Mouse (Mus musculus) right cerebral cortex, adult 18-20 months (tissue): ENCODE measurements around the gene Pspc1.

Experiments used
- DNase-seq: peaks from one replicate; pipeline ENCODE4 v3.0.0; 2022; ENCODE audit warnings: mixed read lengths

The Pspc1 gene

DNA sequence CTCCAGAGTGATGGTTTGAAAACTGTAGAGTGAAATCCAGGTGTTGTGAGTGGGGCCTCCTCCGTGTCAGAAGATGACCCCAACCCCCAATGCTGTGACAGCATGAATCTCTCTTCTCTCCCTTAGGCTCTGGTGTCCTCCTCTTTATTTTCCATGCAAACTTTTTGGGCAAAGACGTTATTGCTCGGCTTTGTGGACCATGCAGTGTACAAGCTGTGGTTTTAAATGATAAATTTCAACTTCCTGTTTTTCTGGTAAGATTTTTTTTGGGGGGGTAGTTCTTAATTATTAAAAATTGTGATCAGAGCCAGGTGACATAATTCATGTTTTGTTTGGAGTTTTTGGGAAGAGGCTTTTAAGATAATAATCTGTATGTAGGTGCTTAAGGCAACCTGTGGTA is 82.6 kb downstream of the Pspc1 start:
- no peak for DNase-seq

DNA sequence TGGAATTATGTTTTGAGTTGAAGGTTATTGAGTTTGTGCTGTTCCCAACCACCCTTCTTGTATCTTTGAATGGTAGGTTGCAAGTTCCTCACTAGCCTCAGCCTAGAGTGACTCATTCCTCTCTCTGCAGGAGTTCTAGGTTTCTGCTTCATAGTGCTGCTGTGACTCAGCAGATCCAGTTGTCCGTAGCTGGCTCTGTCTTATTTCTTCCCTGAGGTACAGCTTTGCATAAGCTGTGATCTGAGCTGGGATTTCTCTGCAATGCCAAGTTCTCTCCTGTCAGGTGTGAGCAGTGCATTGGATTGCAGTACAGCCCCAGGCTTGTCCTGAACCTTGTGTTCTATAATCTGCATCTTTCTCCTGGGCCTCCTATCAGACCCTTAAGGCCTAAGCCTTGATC is 88.3 kb downstream of the Pspc1 start:
- DNase-seq: peak; percentile 28

DNA sequence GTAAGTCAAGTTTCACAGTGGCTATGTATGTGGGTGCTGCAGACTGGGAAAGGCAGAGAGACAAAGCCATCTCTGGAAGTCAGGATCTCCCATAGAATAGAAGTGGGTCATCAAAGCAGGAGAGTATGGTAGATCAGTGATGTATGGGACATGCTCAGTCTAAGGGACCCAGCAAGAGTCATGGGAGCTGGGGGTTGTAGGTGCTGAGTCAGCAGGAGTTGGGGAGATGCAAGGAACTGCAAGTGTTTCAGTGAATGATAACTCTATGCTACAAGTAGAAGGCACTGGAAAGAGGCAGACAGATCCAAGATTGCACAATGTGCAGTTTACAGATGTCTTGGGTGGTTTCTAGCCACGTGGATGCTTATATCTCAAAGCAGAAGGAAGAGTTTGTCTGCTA is 89.0 kb downstream of the Pspc1 start:
- DNase-seq: no peak

DNA sequence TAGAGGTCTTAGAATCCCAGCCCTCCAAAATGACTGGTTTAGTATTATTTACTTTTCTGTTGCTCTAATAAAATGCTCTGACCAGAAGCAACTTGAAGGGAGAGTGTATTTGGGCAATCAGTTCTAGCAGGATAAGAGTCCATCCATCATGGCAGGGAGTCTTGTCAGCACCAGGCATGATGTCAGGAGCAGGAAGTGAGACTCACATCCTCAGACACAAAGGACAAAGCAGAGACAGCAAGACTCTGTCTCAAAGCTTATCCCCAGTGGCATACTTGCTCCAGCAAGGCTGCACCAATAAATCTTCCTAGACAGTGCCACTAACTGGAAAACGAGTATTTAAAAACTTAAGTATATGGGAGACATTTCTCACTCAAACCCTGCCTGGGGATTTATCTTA is 92.7 kb downstream of the Pspc1 start:
- DNase-seq: no peak
